Mouse (Mus musculus): ENCODE results near the gene Atxn3.

- TF ChIP-seq CTCF (IDR thresholded peaks at IDR 0.05; ENCODE audit: extremely low read depth, insufficient read depth, insufficient read length, insufficient replicate concordance) (no peak), POLR2A (IDR thresholded peaks at IDR 0.05; ENCODE audit: low read depth, low read length) (no peak)
Measured at GRCm38 (mm10) chr12:101891066-101891465, 67.0 kb downstream of the Atxn3 start.
